Mouse (Mus musculus) lung, postnatal 0 days (tissue): ENCODE data around the gene Chrdl2. TPM values are rescaled to one million over a fixed set of nuclear protein-coding genes. Genes with fewer than 3 reads are reported as not detected.

Experiments used
- ATAC-seq: fragments of 200-750 bp; cut with Nextera tagmentation; 2 replicates; pipeline ENCODE4 v1.8.0; 2017; ENCODE audit warnings: moderate library complexity
- DNase-seq: peaks from one replicate; pipeline ENCODE4 v3.0.0-alpha.2; 2016; ENCODE audit warnings: low spot score
- H3K27ac ChIP-seq: fragments of 300-500 bp; sonication (generic); 2 replicates; pipeline ENCODE4 v1.5.1; 2014; ENCODE audit warnings: antibody characterized with exemption, mild to moderate bottlenecking, low read length, mixed read lengths
- H3K27me3 ChIP-seq: fragments of 300-500 bp; sonication (generic); replicated peaks from 2 replicates; pipeline ENCODE4 v1.6.1; 2014; ENCODE audit warnings: low read length, mixed read lengths; ENCODE audit not compliant: insufficient read depth
- H3K36me3 ChIP-seq: fragments of 300-500 bp; sonication (generic); 2 replicates; pipeline ENCODE4 v1.6.1; 2014; ENCODE audit warnings: low read length, mixed read lengths; ENCODE audit not compliant: insufficient read depth
- H3K4me1 ChIP-seq: fragments of 300-500 bp; sonication (generic); 2 replicates; pipeline ENCODE4 v1.6.1; 2014; ENCODE audit warnings: antibody characterized with exemption, low read depth, low read length, mixed read lengths; ENCODE audit not compliant: insufficient read depth
- H3K4me2 ChIP-seq: fragments of 300-500 bp; sonication (generic); replicated peaks from 2 replicates; pipeline ENCODE4 v1.6.1; 2014; ENCODE audit warnings: low read depth, mild to moderate bottlenecking, low read length, moderate library complexity, mixed read lengths
- H3K4me3 ChIP-seq: fragments of 300-500 bp; sonication (generic); 2 replicates; pipeline ENCODE4 v1.5.1; 2014; ENCODE audit warnings: low read depth, low read length
- H3K9ac ChIP-seq: fragments of 300-500 bp; sonication (generic); replicated peaks from 2 replicates; pipeline ENCODE4 v1.6.1; 2014; ENCODE audit warnings: low read depth, mild to moderate bottlenecking
- H3K9me3 ChIP-seq: fragments of 300-500 bp; sonication (generic); 2 replicates; pipeline ENCODE4 v1.6.1; 2016; ENCODE audit warnings: low read length, mixed read lengths
- CTCF ChIP-seq: IDR thresholded peaks from 2 replicates; pipeline ENCODE4 v1.5.1; 2016; ENCODE audit warnings: antibody characterized with exemption, mild to moderate bottlenecking
- EP300 ChIP-seq: IDR thresholded peaks from 2 replicates; pipeline ENCODE4 v1.6.1; 2016; ENCODE audit warnings: antibody characterized with exemption, mild to moderate bottlenecking, control low read depth
- WGBS: fragments of 180-500 bp; shearing (Covaris S2); extraction: QIAGEN DNeasy Blood & Tissue Kit; methylation state at CpG from one replicate; pipeline ENCODE4 v1.1.7; 2014; 5-methylcytosine and 5-hydroxymethylcytosine counted together
- polyA plus RNA-seq: library from polyadenylated mRNA; unstranded; fragments of >200 nt; fragmentation: Nextera tagmentation; extraction: Ambion mirVana; gene quantifications from 2 replicates; pipeline ENCODE4 v1.2.1, GENCODE M21; 2015

Gene Chrdl2
- polyA plus RNA-seq, 1 experiment from 2014 or later = 0.11 TPM

DNA sequence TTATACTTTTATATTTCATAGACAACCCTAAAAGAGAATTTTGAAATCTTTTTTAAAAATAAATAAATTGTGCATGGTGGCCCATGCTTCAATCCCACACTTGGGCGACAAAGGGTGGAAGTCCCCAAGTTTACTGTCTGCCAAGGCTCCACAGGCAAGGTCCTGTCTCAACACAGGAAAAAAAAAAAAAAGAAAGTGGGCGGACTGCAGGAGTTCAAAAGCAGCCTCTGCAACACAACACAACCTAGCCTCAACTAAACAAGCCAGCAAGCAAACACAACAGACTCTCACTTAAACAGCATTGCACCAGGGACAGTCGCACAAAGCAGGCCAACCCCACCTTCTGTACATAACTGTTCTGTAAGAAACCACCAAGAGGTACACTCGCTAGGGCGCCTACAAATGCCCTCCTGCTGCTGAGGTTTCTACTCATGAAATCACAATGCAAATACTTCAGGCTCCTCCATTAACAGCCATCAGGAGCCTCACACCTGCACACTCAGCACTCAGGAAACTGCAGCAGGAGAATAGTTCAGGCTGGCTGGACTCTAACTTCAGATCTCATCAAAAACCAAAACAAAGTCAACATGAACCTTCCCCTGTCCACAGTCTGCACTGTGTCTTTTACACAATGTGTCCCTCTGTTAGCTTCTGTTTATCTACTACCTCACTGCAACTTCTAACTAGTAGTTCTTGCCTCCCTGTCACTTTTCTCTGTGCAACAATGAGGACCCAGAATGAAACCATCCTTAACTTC, 30.0 kb upstream of the Chrdl2 start:
- no peaks in the 10 kb centered on the region for H3K9me3 ChIP-seq
- no peaks in the 10 kb centered on the region for H3K36me3 ChIP-seq
- DNase-seq = peak; percentile 85
- no peak overlapping the region for H3K9ac ChIP-seq
- H3K27me3 ChIP-seq = no peaks in the 10 kb centered on the region
- H3K4me2 ChIP-seq = no peak overlapping the region
- H3K4me1 ChIP-seq = peaks cover 13% of the 10 kb centered on the region
- peak overlapping the region; percentile 63 for H3K27ac ChIP-seq
- ATAC-seq = peak; percentile 62
- no peak for TF ChIP-seq CTCF
- no peak overlapping the region for H3K4me3 ChIP-seq
- WGBS = 52% methylated on average over 5 of the region's 5 CpGs

DNA sequence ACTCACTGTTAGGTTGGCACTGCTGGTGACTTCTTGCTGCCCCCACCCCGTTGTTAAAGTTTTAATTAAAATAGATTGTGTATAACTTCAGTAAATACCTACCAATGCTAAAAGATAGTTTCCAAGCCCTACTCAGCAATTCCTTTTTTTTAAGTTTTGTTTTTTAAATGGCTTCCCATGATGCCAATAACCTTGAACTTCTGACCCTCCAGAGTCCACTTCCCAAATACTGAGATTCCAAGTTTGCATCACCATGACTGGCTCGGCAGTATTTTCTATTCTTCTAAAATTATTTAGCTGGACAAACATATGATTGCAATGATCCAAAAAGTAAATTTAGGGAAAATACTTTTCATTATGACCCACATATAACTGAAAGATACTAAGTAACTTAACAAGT, 27.9 kb upstream of the Chrdl2 start:
- Histone ChIP-seq H3K27ac (no peak overlapping the region), H3K9me3 (no peaks in the 10 kb centered on the region), H3K4me2 (no peak overlapping the region), H3K27me3 (no peaks in the 10 kb centered on the region), H3K4me3 (no peak overlapping the region), H3K9ac (no peak overlapping the region), H3K4me1 (peaks cover 15% of the 10 kb centered on the region), H3K36me3 (no peaks in the 10 kb centered on the region)
- ATAC-seq (no peak), DNase-seq (no peak)
- TF ChIP-seq EP300 (no peak), CTCF (no peak)
- WGBS = 68% methylated on average over 2 of the region's 2 CpGs

DNA sequence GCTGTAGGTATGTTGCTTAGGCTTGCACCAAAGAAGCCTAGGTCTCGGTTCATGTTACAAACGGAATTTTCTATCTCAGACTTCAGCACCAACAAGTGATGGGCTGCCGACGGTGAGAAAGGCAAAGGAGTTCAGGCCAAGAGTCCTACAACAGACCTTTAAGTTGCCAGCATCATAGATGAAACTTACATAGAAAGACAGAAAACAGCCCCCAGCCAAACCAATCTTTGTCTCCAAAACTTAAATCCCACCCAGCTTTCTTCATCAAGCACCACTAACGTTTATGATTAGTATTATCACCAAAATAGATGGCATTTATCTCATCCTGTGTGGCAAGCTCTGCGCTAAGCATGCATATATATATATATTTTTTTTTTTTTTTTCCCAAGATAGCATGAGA, 26.9 kb upstream of the Chrdl2 start:
- DNase-seq (no peak), ATAC-seq (no peak)
- H3K4me2 ChIP-seq = peak overlapping the region; percentile 77
- no peaks in the 10 kb centered on the region for H3K36me3 ChIP-seq
- no peaks in the 10 kb centered on the region for H3K27me3 ChIP-seq
- no peaks in the 10 kb centered on the region for H3K9me3 ChIP-seq
- H3K27ac ChIP-seq = peak overlapping the region; percentile 97; the same call in 1 of the 2 replicates
- peaks cover 15% of the 10 kb centered on the region for H3K4me1 ChIP-seq
- TF ChIP-seq EP300 (no peak), CTCF (no peak)
- H3K4me3 ChIP-seq = peak overlapping the region; percentile 97
- H3K9ac ChIP-seq = peak overlapping the region; percentile 95
- WGBS = 4% methylated on average over 6 of the region's 6 CpGs

- no peak for TF ChIP-seq CTCF
- no peak for TF ChIP-seq EP300
- H3K36me3 ChIP-seq = no peaks in the 10 kb centered on the region
- H3K4me3 ChIP-seq = peak overlapping the region; percentile 97
- WGBS = under 1% methylated on average over 43 of the region's 51 CpGs
- H3K9me3 ChIP-seq = no peaks in the 10 kb centered on the region
- peak overlapping the region; percentile 77 for H3K4me2 ChIP-seq
- H3K4me1 ChIP-seq = peaks cover 12% of the 10 kb centered on the region
- no peaks in the 10 kb centered on the region for H3K27me3 ChIP-seq
- DNase-seq (peak; percentile 67), ATAC-seq (peak; percentile 68)
- H3K27ac ChIP-seq = peak overlapping the region; percentile 97
- peak overlapping the region; percentile 95 for H3K9ac ChIP-seq
Observed at GRCm38 (mm10) chr7:99979546-99980131, 26.3 kb upstream of the Chrdl2 start.

DNA sequence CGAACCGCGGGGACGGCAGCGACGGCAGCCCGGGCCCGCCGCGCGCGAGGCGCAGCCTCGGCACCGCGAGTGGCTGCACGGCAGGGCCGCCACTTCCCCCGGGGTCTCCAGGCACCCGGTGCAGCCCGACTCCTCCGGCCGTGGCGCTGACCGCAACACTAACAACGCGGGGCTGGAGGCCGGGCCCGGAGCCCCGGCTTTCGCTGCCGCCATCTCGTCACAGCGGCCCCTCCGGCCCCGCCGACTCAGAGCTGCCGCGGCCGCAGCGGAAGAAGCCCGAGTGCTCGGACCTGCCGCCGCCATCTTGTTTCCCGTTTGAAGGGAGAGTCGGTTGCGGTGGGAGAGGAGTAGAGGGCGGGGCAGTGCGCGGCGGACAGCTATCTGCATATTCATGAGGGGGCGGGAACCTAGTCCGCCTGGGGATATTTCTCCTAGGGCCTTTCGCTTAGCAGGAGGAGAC, 25.8 kb upstream of the Chrdl2 start, which contains the start of gene Rnf169:
TSS of gene Rnf169 (minus strand) at position 317 of the 460 bp plus-strand sequence.
- TF ChIP-seq EP300 (no peak), CTCF (no peak; the same call in 1 of the 2 replicates)
- peak within 1 kb of the TSS; percentile 97 for H3K4me3 ChIP-seq
- peak; percentile 98 for DNase-seq
- peak within 1 kb of the TSS; percentile 77 for H3K4me2 ChIP-seq
- no peaks in the 10 kb centered on the region for H3K36me3 ChIP-seq
- H3K27me3 ChIP-seq = no peaks in the 10 kb centered on the region
- peak; percentile 95 for ATAC-seq
- no peaks in the 10 kb centered on the region for H3K9me3 ChIP-seq
- peak within 1 kb of the TSS; percentile 95 for H3K9ac ChIP-seq
- 2% methylated on average over 47 of the region's 55 CpGs for WGBS
- H3K4me1 ChIP-seq = peaks cover 10% of the 10 kb centered on the region
- H3K27ac ChIP-seq = peak within 1 kb of the TSS; percentile 97

- no peak overlapping the region for H3K9ac ChIP-seq
- ATAC-seq (no peak), DNase-seq (peak; percentile 85)
- H3K4me3 ChIP-seq = no peak overlapping the region
- no peaks in the 10 kb centered on the region for H3K36me3 ChIP-seq
- H3K4me1 ChIP-seq = peaks cover 10% of the 10 kb centered on the region
- peak overlapping the region; percentile 77; the same call in 1 of the 2 replicates for H3K4me2 ChIP-seq
- no peaks in the 10 kb centered on the region for H3K27me3 ChIP-seq
- H3K27ac ChIP-seq = no peak overlapping the region
- peak; percentile 75 for TF ChIP-seq CTCF
- no peak for TF ChIP-seq EP300
- 8% methylated on average over 2 of the region's 2 CpGs for WGBS
- H3K9me3 ChIP-seq = no peaks in the 10 kb centered on the region
Observed at GRCm38 (mm10) chr7:99981311-99981710, 24.7 kb upstream of the Chrdl2 start.
